Mouse (Mus musculus): Measurements from ENCODE around the gene Il1r1. TPM values are rescaled to one million over a fixed set of nuclear protein-coding genes. Genes with fewer than 3 reads are reported as not detected.

The Il1r1 gene
- total RNA-seq, 4 experiments from 2014 or later: 1.3 to 3.0 (median 2.0) TPM

GRCm38 (mm10) chr1:40230336-40230735, 5.5 kb downstream of the Il1r1 start:
- no peak for DNase-seq (ENCODE audit: low spot score in 2 of 2)

- DNase-seq (ENCODE audit: low spot score in 2 of 2): no peak
Observed at GRCm38 (mm10) chr1:40231116-40231515, 6.2 kb downstream of the Il1r1 start.

GRCm38 (mm10) chr1:40233217-40233616, 8.3 kb downstream of the Il1r1 start:
- no peak for DNase-seq (ENCODE audit: low spot score in 2 of 2)

DNA sequence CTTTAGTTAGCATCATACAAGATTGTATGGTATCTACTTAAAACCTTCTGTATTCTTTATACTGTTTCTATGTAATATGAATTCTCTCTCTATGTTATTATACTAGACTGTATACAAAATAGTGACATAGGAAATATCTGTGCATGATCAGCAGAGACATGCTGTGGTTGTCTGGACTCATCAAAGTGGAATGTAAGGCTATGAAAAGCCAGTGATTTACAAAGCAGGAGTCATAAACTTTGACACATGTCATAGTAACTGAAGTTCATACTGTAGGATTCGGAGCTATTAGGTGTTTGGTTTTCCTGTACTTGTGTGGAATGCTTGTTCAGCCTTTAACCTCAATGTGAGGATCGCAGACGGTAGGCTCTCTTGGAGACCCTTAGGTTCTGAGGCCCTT, 8.7 kb downstream of the Il1r1 start:
- DNase-seq (ENCODE audit: low spot score in 2 of 2): no peak

- DNase-seq (ENCODE audit: low spot score in 2 of 2): no peak
Observed at GRCm38 (mm10) chr1:40235597-40236249, 10.8 kb downstream of the Il1r1 start.

GRCm38 (mm10) chr1:40236694-40237093, 11.8 kb downstream of the Il1r1 start:
- DNase-seq (ENCODE audit: low spot score in 2 of 2): no peak

- DNase-seq (ENCODE audit: low spot score in 2 of 2): no peak
Observed at GRCm38 (mm10) chr1:40237094-40237493, 12.2 kb downstream of the Il1r1 start.

- no peak for DNase-seq (ENCODE audit: low spot score in 2 of 2)
Observed at GRCm38 (mm10) chr1:40240353-40241092, 15.6 kb downstream of the Il1r1 start.

DNA sequence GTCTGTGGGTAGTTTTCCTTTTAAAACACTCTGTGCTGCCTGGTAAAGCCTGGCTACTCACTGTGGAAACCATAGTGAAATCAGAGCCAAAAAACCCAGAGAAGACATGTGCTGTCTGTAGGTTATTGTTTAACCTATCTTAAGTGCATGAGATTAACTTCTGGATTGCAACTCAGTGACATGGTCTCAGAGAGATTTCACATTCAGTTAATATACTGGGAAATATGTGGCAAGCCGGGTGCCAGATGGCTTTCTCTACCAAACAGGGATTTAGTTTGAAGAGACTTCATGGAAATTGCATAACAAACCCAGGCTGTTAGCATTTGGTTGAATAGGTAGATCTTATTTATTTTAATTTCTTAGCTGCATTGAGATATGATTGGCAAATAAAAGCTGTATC, 17.8 kb downstream of the Il1r1 start:
- DNase-seq (ENCODE audit: low spot score in 2 of 2): no peak

- DNase-seq (ENCODE audit: low spot score in 2 of 2): no peak
Observed at GRCm38 (mm10) chr1:40243561-40243998, 18.7 kb downstream of the Il1r1 start.

DNA sequence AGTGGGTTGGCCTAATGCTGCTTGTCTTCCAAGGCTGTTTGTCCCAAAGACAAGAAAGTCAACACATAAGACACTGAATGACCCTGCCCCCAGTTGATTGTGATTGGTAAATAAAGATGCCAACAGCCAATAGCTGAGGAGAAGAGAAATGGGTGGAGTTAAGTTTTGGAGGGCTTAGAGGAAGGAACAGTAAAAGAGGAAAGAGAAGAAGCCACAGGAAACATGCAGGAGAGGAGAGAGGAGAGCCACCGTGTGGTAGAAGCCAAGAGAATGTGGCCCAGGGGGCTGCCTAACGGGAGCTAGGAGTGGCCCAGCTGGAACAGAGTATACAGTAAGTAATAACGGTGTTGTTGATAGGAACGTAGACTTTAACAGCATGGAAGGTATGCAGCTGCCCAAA, 25.5 kb downstream of the Il1r1 start:
- no peak for DNase-seq (ENCODE audit: low spot score in 2 of 2)

DNA sequence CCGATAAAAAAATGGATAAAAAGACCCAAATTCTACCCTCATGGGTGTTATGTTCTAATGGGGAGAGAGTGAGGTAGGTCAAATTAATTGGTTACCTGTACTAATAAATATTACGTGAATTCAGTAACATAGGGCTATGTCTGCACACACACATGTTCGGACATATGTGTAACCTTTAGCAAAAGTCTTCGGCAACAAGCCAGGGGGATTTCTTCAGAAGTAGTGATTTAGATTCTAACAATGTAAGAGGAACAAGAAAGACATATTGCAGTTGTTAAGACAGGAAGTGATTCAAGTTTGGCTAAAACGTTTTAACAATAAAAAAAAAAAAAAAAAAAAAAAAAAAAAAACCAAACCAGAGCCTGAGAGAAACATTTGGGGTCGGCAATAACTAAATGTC, 27.6 kb downstream of the Il1r1 start:
- no peak for DNase-seq (ENCODE audit: low spot score in 2 of 2)

GRCm38 (mm10) chr1:40253940-40254339, 29.1 kb downstream of the Il1r1 start:
- no peak for DNase-seq (ENCODE audit: low spot score in 2 of 2)

DNA sequence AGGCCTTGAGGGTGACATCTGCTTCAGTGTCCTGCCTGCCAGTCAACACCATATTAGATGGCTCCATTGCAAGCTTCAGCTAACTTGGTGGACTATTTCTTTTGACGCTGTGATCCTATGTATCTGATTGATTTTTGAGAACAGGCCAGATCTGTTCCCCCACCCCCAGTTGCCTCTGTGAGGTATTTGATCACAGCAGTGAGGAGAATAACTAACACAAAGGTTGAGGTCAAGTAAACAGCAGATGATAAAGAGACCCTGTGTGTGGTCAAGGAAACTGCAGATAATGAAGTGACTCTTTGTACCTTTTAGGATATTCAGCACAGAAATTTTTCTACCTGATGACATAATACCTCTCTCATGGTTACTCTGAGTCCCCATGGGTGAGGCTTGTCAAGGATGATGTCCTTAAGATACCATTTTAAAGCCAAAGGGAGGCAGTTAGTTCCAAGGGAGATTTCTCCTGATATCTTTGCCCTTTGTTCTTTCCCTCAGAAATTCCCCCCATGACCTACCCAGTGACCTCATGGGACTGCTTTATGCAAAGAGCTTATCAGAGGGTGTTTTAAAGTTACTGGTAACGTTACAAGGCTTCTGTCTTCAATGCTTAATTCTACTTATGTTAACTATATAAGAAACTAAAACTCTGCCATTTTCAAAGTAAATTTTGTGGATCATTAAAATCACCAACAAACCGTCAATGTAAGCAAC, 29.6 kb downstream of the Il1r1 start:
- no peak for DNase-seq (ENCODE audit: low spot score in 2 of 2)

GRCm38 (mm10) chr1:40262441-40263121, 37.7 kb downstream of the Il1r1 start:
- DNase-seq (ENCODE audit: low spot score in 2 of 2): no peak

- DNase-seq (ENCODE audit: low spot score in 2 of 2): no peak
Observed at GRCm38 (mm10) chr1:40263122-40263498, 38.2 kb downstream of the Il1r1 start.

DNA sequence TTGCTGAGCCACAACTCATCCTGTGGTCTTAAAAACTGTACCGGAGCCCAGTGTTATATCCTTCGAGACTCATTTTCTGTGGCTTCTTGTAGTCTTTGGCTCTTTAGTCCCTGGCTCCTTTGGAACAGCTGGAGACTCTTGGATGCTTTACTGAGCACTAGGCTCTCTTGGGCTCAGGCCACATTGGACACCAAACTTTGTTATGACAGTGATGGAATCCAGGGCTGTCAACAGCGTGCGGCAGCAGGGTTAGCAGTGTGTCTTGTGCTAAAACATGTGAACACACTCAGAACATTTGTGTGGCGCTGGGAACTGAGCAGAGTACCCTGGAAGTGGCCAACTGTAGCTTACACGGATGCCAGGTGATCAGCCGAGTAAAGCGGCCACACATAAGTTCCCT, 38.8 kb downstream of the Il1r1 start:
- DNase-seq (ENCODE audit: low spot score in 2 of 2): peak in 1 of 2 experiments; percentile 37

DNA sequence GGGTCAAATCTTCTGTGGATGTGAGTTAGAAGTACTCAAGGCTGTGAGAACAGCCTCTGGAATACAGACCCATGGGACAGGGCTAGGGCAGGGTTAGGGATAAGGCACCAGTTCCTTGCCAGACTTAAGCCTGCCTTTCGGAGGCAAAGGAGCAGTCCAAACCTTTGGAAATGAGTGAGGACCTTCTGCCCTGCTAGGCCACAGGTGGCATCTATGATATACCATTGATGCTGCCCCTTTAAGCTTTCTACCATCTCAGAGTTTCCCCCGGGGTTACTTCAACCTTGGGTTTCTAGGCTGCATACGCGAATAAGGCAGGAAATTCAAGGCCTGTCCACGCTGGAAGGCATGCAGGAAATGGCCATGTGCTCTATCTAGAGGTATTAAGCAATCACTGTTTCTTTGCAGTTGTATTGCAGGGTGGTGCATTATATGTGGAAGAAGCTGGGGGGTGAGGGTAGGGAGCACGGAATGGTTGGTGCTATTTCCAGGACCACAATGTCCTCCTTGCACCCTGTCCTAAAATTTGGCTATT, 40.5 kb downstream of the Il1r1 start:
- DNase-seq (ENCODE audit: low spot score in 2 of 2): no peak

DNA sequence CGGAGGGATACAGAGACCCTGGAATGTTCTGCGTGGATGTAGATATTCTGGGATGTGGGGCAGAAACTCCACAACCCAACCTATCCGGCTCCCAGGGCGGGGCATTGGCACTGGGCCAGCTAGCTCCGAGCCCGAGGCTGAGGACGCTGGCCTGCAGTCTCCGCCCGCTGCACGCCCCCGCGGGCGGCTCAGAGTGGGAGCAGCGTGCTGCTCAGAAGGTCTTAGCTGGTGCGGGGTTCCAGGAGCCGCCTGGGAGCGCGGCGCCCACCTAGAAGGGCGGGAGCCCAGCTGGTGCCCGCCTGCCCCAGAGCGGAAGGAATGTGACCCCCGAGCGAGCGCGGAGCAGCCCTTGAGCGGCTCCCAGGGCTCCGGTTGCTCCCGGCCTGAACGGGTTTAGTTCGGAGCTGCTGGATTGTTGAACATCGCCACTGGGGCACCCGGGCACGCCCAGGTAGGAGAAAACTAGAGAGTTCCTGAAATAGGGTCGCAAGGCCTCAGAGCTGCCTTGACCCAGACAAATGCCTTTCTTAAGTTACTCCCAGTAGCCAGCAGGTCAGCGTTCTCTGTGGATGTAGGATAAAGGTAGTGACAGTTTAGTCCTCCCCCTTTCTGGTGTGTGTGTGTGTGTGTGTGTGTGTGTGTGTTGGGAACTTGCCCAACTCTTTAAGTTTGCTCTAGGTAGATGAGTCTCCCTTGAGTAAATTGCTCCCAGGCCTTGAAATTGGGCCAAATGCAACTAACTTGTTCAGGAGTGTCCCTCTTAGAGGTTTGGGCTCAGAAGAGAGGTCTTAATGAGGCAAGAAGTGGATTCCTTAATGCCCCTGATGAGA, 41.8 kb downstream of the Il1r1 start:
- peak; percentile 80 to 83 for DNase-seq (ENCODE audit: low spot score in 2 of 2)

- DNase-seq (ENCODE audit: low spot score in 2 of 2): no peak
Observed at GRCm38 (mm10) chr1:40267846-40268245, 43.0 kb downstream of the Il1r1 start.

- no peak for DNase-seq (ENCODE audit: low spot score in 2 of 2)
Observed at GRCm38 (mm10) chr1:40268536-40268935, 43.7 kb downstream of the Il1r1 start.

Measured in gastrocnemius, adult 8-10 months (tissue).